Mouse (Mus musculus) lung, adult 2 months (tissue): ENCODE results near the gene Hs1bp3.

Experiments used
- CTCF ChIP-seq: fragments of 200-500 bp; IDR thresholded peaks from 2 replicates; pipeline ENCODE4 v1.5.1; 2011; ENCODE audit warnings: mild to moderate bottlenecking, low read length, control low read depth; ENCODE audit not compliant: insufficient read depth
- POLR2A ChIP-seq: fragments of 200-500 bp; IDR thresholded peaks from 2 replicates; pipeline ENCODE4 v1.6.1; 2011; ENCODE audit warnings: low read depth, mild to moderate bottlenecking, control low read depth, low read length, borderline replicate concordance; ENCODE audit errors: extremely low read depth

DNA sequence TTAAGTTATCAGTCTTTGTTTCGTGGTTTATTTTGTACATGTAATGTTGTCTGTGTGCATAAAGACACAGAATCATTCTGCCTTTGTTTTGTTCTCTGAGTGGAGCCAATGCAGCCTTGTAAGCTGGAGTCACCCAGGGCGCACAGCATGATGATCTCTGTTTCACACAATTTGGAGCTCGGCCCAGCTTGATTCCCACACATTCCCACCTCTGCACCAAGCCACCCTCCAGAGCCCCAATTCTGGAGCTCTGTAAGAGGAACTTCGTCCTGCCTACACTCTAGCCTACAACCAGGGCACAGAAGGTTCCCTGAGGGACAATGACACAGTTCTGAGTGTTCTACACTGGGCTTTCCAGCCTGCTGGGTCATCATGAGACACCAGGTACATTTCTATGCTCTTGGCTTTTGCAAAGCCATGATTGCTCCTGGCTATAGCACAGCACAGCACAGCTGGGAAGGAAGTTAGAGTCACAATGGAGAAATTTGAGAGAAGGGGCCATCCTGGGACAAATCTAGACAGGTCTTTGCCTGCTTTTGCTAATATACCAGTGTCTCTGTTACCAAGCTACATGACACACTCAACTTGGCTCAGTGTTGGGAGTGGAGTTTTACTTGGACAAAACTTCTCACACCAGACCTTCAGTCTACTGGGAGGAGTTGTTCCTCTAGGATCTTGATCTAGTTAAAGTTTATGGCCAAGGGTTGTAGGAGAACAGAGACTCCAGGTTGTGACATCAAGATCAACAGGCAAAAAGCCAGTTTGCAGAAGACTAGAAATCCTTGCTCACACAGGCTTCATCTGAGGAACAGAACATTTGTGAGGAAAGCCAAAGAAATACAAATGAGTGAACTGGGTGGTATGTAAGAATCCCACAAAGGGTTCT is 75.5 kb downstream of the Hs1bp3 start:
- TF ChIP-seq POLR2A = no peak
- no peak for TF ChIP-seq CTCF
